Mouse (Mus musculus) embryonic fibroblast, embryonic 13.5 days (primary cell): ENCODE results near the gene Cdc42bpb.

ENCODE experiments used
- CTCF ChIP-seq: IDR thresholded peaks from 2 replicates; pipeline ENCODE4 v1.5.1; 2011; ENCODE audit warnings: mild to moderate bottlenecking, control low read depth, low read length, moderate library complexity, borderline replicate concordance; ENCODE audit not compliant: insufficient read depth
- POLR2A ChIP-seq: IDR thresholded peaks from 2 replicates; pipeline ENCODE4 v1.6.1; 2011; ENCODE audit warnings: low read depth, mild to moderate bottlenecking, control low read depth, low read length, moderate library complexity

- TF ChIP-seq CTCF (no peak), POLR2A (no peak)
These were observed 68.3 kb downstream of the Cdc42bpb start for GRCm38 (mm10) chr12:111309256-111309655.
